ENCODE assay signal across 8 mouse cellular contexts in the genomic region with DNA sequence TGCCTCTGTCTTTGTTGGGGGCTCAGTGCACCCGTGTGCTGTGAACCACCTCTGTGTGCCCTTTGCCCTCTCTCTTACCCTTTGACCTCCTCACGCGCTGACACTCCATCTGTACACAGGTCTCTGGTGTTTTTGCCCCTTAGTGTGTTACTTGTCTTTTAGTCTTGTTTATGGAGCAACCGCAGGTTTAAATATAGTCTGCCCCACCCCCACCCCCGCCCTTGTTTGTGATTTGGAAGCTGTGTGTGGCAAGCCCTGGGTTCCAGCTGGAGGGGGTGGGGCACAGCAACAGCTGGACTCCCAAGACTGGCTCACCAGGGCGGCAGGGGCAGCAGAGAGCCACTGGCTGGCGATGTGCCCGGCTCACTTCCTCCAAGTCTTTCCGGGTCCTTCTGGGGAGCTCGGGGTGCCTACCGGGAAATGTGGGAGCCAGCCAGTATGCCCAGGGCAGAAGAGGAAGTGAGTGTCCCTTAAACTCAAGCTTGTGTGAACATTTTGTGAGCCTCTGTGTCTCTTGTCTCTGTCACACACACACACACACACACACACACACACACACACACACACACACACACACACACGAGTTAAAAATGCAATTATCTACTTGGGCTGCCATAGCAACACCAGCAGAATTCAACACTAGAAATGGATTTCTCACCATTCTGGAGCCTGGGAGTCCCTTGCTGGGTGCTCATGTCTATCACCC. TPM values are rescaled to one million over a fixed set of nuclear protein-coding genes. Genes with fewer than 3 reads are reported as not detected.
DNase-seq lines count a peak whose midpoint lies in the region; ATAC-seq and TF ChIP-seq lines count a peak whose summit lies in the region.

No protein-coding gene starts in this region.

- WGBS in intestine, postnatal 0 days = 4% methylated on average over 12 of the region's 12 CpGs

- H3K36me3 ChIP-seq in ES-Bruce4 (ENCODE audit: control insufficient read depth, insufficient read depth, low read length, poor library complexity, severe bottlenecking) = no peaks in the 10 kb centered on the region
- no peaks in the 10 kb centered on the region for H3K36me3 ChIP-seq in intestine, postnatal 0 days (ENCODE audit: control insufficient read depth, insufficient read depth)
- H3K36me3 ChIP-seq in megakaryocyte, embryonic 14.5 days (replicated peaks; ENCODE audit: low read length) = no peaks in the 10 kb centered on the region

- intact Hi-C loops in left cerebral cortex, postnatal 25 days (cut with DNase I) = no loop called here

- no peak overlapping the region for H3K27ac ChIP-seq in ES-Bruce4 (ENCODE audit: insufficient read depth, low read length)
- H3K27ac ChIP-seq in intestine, postnatal 0 days (ENCODE audit: low read depth, low read length) = peak overlapping the region; percentile 17

- DNase-seq in embryo, embryonic 11 days = peak; percentile 59
- DNase-seq in left cerebral cortex, postnatal 25 days (ENCODE audit: low spot score in 2 of 2) = peak; percentile 54 to 58
- DNase-seq in right cerebral cortex, adult 2 months (ENCODE audit: low spot score in 2 of 2) = peak; percentile 43 to 51

- no peaks in the 10 kb centered on the region for H3K27me3 ChIP-seq in ES-Bruce4 (ENCODE audit: control insufficient read depth, insufficient read depth, low read length, poor library complexity, severe bottlenecking)
- H3K27me3 ChIP-seq in intestine, postnatal 0 days (replicated peaks; ENCODE audit: control insufficient read depth, insufficient read depth, low read length) = no peaks in the 10 kb centered on the region
- peaks cover 20% of the 10 kb centered on the region for H3K27me3 ChIP-seq in megakaryocyte, embryonic 14.5 days (replicated peaks)

- TF ChIP-seq EP300 in ES-Bruce4 (IDR thresholded peaks at IDR 0.05; ENCODE audit: insufficient read depth, low read depth, low read length) = no peak

- H3K9me3 ChIP-seq in ES-Bruce4 (replicated peaks; ENCODE audit: control insufficient read depth, insufficient read depth, low read length, poor library complexity, severe bottlenecking) = no peaks in the 10 kb centered on the region
- H3K9me3 ChIP-seq in intestine, postnatal 0 days (ENCODE audit: control insufficient read depth) = no peaks in the 10 kb centered on the region
- H3K9me3 ChIP-seq in megakaryocyte, embryonic 14.5 days = peaks cover 7% of the 10 kb centered on the region

- no peaks in the 10 kb centered on the region for H3K4me1 ChIP-seq in ES-Bruce4 (ENCODE audit: control insufficient read depth, insufficient read depth, low read length)
- 0 out of 2 replicates have a peak, but pooled peaks cover 5% of the 10 kb centered on the region for H3K4me1 ChIP-seq in intestine, postnatal 0 days (replicated peaks; ENCODE audit: control insufficient read depth, insufficient read depth, low read length)
- H3K4me1 ChIP-seq in megakaryocyte, embryonic 14.5 days = peaks cover 12% of the 10 kb centered on the region

- peak; percentile 7 for TF ChIP-seq CTCF in ES-Bruce4 (IDR thresholded peaks at IDR 0.05; ENCODE audit: low read depth, low read length)
- TF ChIP-seq CTCF in intestine, postnatal 0 days (IDR thresholded peaks at IDR 0.05; ENCODE audit: low read depth) = peak; percentile 83

- no peak overlapping the region for H3K9ac ChIP-seq in ES-Bruce4 (ENCODE audit: low read depth, poor library complexity, severe bottlenecking)
- H3K9ac ChIP-seq in intestine, postnatal 0 days (ENCODE audit: low read depth, low read length) = no peak overlapping the region

- no peak for TF ChIP-seq POLR2A in ES-Bruce4 (IDR thresholded peaks at IDR 0.05; ENCODE audit: insufficient read depth, low read length)

- ATAC-seq in granulocyte monocyte progenitor cell, adult 5-6 weeks (replicated peaks; ENCODE audit: poor library complexity, severe bottlenecking) = peak; percentile 100
- ATAC-seq in intestine, postnatal 0 days = peak; percentile 82
- no peak for ATAC-seq in cerebellum, adult (ENCODE audit: insufficient number of reproducible peaks, low FRiP score, low TSS enrichment)

- no peak overlapping the region for H3K4me3 ChIP-seq in ES-Bruce4 (ENCODE audit: low read depth, low read length)
- H3K4me3 ChIP-seq in intestine, postnatal 0 days (ENCODE audit: low read depth, low read length) = no peak overlapping the region
- peak overlapping the region; percentile 78 for H3K4me3 ChIP-seq in megakaryocyte, embryonic 14.5 days (replicated peaks)

- peak overlapping the region; percentile 52 for H3K4me2 ChIP-seq in intestine, postnatal 0 days (replicated peaks; ENCODE audit: low read depth)

RNA-seq across cellular contexts. Expression of gene Trim63, which starts 7.4 kb away (rescaled TPM):
- polyA plus RNA-seq in ES-Bruce4 (2011; ENCODE audit: insufficient read depth, insufficient read length, low read depth, missing spikeins) = 5.4 and 7.4 TPM in 2 replicates
- total RNA-seq in granulocyte monocyte progenitor cell, adult 5-6 weeks (2014; fragmentation: Nextera tagmentation) = not detected in 2 replicates
- total RNA-seq in granulocyte monocyte progenitor cell, adult 5-6 weeks (2017) = not detected in 2 replicates
- polyA plus RNA-seq in intestine, postnatal 0 days (2015; fragmentation: Nextera tagmentation; extraction: Ambion mirVana) = 1.4 and 1.7 TPM in 2 replicates
- under 1 TPM; 0.32 to 0.39 TPM for total RNA-seq in left cerebral cortex, postnatal 25 days (2021)
- polyA plus RNA-seq in megakaryocyte, embryonic 14.5 days (2012; ENCODE audit: insufficient read depth, low replicate concordance) = not detected in 2 replicates

RNA-seq across cellular contexts. Expression of gene Pdik1l, which starts 19.8 kb away (rescaled TPM):
- 12.0 and 14.1 TPM in 2 replicates for polyA plus RNA-seq in ES-Bruce4 (2011; ENCODE audit: insufficient read depth, insufficient read length, low read depth, missing spikeins)
- 17.6 and 18.5 TPM in 2 replicates for total RNA-seq in granulocyte monocyte progenitor cell, adult 5-6 weeks (2014; fragmentation: Nextera tagmentation)
- 35.4 and 41.7 TPM in 2 replicates for total RNA-seq in granulocyte monocyte progenitor cell, adult 5-6 weeks (2017)
- polyA plus RNA-seq in intestine, postnatal 0 days (2015; fragmentation: Nextera tagmentation; extraction: Ambion mirVana) = 9.2 and 9.6 TPM in 2 replicates
- 10 to 100 TPM; 18.6 to 19.8 TPM for total RNA-seq in left cerebral cortex, postnatal 25 days (2021)
- polyA plus RNA-seq in megakaryocyte, embryonic 14.5 days (2012; ENCODE audit: insufficient read depth, low replicate concordance) = 0.20 TPM in 1 of 2 replicates, not detected in the other

RNA-seq across cellular contexts. Expression of gene Slc30a2, which starts 35.5 kb away (rescaled TPM):
- 3.9 and 4.9 TPM in 2 replicates for polyA plus RNA-seq in ES-Bruce4 (2011; ENCODE audit: insufficient read depth, insufficient read length, low read depth, missing spikeins)
- not detected in 2 replicates for total RNA-seq in granulocyte monocyte progenitor cell, adult 5-6 weeks (2014; fragmentation: Nextera tagmentation)
- total RNA-seq in granulocyte monocyte progenitor cell, adult 5-6 weeks (2017) = not detected in 2 replicates
- polyA plus RNA-seq in intestine, postnatal 0 days (2015; fragmentation: Nextera tagmentation; extraction: Ambion mirVana) = 15.4 and 39.1 TPM in 2 replicates
- not detected for total RNA-seq in left cerebral cortex, postnatal 25 days (2021)
- polyA plus RNA-seq in megakaryocyte, embryonic 14.5 days (2012; ENCODE audit: insufficient read depth, low replicate concordance) = 1.1 TPM in 1 of 2 replicates, not detected in the other

RNA-seq across cellular contexts. Expression of gene Grrp1, which starts 53.6 kb away (rescaled TPM):
- 0.55 TPM in 1 of 2 replicates, not detected in the other for polyA plus RNA-seq in ES-Bruce4 (2011; ENCODE audit: insufficient read depth, insufficient read length, low read depth, missing spikeins)
- not detected in 2 replicates for total RNA-seq in granulocyte monocyte progenitor cell, adult 5-6 weeks (2014; fragmentation: Nextera tagmentation)
- not detected in 2 replicates for total RNA-seq in granulocyte monocyte progenitor cell, adult 5-6 weeks (2017)
- 6.8 and 7.6 TPM in 2 replicates for polyA plus RNA-seq in intestine, postnatal 0 days (2015; fragmentation: Nextera tagmentation; extraction: Ambion mirVana)
- total RNA-seq in left cerebral cortex, postnatal 25 days (2021) = 1 to 10 TPM; 4.0 TPM
- polyA plus RNA-seq in megakaryocyte, embryonic 14.5 days (2012; ENCODE audit: insufficient read depth, low replicate concordance) = not detected in 2 replicates
